Mouse (Mus musculus) layer of hippocampus, adult 11-12 months (tissue): ENCODE measurements around the gene Tmem274.

ENCODE experiments used
- DNase-seq: peaks from one replicate; pipeline ENCODE4 v3.0.0; 2022; ENCODE audit warnings: low spot score

The Tmem274 gene

DNA sequence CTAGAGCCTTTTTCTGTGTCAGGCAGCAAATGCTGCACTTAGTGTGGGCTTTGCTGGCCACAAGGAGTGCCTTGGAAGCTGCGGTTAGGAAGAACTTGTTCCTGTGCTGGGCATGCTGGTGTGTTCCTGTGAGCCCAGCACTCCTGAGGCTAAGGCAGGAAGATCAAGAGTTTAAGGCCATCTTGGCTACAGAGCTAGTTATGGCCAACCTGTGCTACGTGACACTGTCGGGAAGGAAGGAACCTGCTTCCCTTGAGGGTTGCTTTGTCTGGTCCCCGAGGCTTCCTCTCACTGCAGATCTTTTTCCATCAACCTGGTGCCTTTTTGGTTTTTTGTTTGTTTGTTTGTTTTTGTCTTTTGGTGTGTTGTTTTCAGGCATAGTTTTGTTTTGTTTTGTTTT is 48.0 kb downstream of the Tmem274 start:
- DNase-seq, result no peak

DNA sequence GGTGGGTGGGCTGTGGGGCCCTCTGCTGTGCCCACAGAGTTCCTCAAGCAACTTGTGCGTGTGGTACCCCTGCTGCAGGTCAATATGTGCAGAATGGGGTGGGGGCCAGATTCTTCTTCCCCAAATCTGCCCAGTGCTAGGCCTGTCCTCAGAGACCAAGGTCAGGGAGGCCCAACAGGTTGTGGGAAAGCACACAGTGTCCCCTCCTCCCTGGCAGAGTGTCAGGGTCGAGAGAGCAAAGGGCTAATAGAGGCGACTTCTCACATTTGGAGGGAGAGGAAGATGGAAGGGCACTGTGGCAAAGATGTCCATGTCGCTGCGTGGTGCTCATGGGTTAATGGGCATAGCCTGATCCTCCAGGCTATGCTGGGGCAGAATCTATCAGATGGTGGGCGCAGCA is 48.6 kb downstream of the Tmem274 start:
- no peak for DNase-seq

DNA sequence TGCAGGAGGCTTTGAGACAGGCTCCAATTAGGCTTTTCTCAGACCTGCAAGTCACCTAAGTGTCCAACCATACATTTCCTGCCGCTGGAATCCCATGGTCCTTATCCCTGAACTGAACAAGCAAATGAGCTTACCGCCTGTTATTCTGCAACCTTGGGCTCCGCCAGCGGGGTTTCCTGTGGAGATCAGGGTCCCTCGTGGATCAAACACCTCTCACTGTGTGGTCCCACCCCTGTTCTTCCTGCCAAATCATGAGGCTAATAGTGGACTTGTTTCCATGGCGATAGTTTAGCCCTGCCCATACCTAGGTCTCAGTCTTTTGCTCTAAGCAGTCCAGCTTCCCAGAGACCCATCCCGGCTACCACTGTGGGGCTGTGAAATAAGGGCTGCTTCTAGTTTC is 49.2 kb downstream of the Tmem274 start:
- DNase-seq, result no peak

DNA sequence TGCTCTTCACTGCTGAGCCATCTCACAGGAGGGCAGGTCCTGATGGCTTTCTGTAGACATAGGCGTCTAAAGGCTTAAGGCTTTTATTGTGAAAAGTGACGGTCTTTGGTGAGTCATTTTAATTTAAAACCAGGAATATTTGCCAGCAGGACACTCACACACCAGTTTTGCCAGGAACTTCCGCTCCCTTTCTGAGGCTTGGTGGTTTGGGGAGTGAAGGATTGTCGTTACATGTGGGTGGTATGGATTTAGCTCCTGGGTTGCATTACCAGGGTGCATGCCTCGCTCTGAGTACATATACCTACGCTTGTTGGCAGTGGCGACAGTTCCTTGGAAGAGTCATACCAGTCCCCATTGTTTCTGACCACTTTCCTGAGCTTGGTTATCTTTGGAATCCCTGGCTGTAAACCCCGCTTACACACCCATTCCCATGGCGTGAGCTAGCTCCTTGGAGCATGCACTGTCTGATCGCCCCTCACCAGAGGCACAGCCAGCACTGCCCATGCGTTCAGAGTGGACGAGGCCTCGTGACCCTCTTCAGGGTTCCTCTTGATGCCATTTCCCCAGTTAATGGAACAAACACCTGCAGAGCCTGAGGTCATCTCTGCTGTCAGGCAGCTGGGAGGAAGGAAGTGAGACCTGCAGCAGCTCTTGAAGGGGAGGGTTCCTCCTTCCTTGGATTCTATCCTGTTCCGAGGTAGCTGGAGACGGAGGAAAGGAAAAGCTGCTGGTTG is 50.6 kb downstream of the Tmem274 start:
- no peak for DNase-seq

DNA sequence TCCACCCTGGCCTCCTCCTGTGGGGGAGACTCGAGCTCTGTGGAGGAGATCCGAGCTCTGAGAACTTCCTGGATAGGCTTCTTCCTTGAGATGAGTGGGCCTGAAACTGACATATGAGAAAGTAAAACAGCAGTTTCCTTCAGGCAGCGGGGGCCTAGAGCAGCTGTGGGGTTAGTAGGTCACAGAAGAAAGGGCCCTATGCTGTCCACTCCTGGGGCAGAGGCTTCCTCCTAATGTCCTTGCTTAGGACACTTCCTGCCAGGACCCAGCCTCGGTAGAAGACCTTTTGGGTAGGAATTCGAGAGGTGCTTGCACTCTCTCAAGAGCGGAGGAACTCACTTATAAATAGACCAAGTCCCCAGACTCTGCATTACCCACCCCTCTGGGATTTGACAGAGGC is 52.5 kb downstream of the Tmem274 start:
- no peak for DNase-seq
